Mouse (Mus musculus): ENCODE measurements around the gene Hsd17b7.
"Not testable (repeated sequence)": the region's sequence is repeated elsewhere in the genome, so short reads cannot be mapped to it uniquely, and the experiment has no call there.

Hsd17b7 gene

GRCm38 (mm10) chr1:169968792-169969515 lies at the start of gene Hsd17b7:
Hsd17b7 (minus strand) TSS chr1:169969241.
- peak; percentile 96 to 98 for DNase-seq

GRCm38 (mm10) chr1:170014784-170015183 lies 45.7 kb upstream of the Hsd17b7 start:
- DNase-seq, result no peak

GRCm38 (mm10) chr1:170010716-170011505 lies 41.9 kb upstream of the Hsd17b7 start:
- DNase-seq, result no peak

GRCm38 (mm10) chr1:170009296-170009695 lies 40.3 kb upstream of the Hsd17b7 start:
- no peak for DNase-seq

- no peak for DNase-seq
Measured at GRCm38 (mm10) chr1:170008432-170009220, 39.6 kb upstream of the Hsd17b7 start.

GRCm38 (mm10) chr1:170006516-170006915 lies 37.5 kb upstream of the Hsd17b7 start:
- no peak for DNase-seq

GRCm38 (mm10) chr1:170005297-170005696 lies 36.3 kb upstream of the Hsd17b7 start:
- DNase-seq, result no peak

GRCm38 (mm10) chr1:169993901-169994300 lies 24.9 kb upstream of the Hsd17b7 start:
- DNase-seq, result not testable (repeated sequence)

- DNase-seq, result no peak
Measured at GRCm38 (mm10) chr1:169986166-169986565, 17.1 kb upstream of the Hsd17b7 start.

- DNase-seq, result no peak
Measured at GRCm38 (mm10) chr1:169977621-169978020, 8.6 kb upstream of the Hsd17b7 start.

- no peak for DNase-seq
Measured at GRCm38 (mm10) chr1:169971998-169972397, 3.0 kb upstream of the Hsd17b7 start.

- no peak for DNase-seq
Measured at GRCm38 (mm10) chr1:169970936-169971335, 1.9 kb upstream of the Hsd17b7 start.

GRCm38 (mm10) chr1:169969516-169969886 lies 460 bp upstream of the Hsd17b7 start:
- no peak for DNase-seq

GRCm38 (mm10) chr1:169953106-169953505 lies 15.9 kb downstream of the Hsd17b7 start:
- no peak for DNase-seq

GRCm38 (mm10) chr1:169952636-169953035 lies 16.4 kb downstream of the Hsd17b7 start:
- DNase-seq, result no peak

GRCm38 (mm10) chr1:169951561-169951960 lies 17.5 kb downstream of the Hsd17b7 start:
- no peak for DNase-seq

GRCm38 (mm10) chr1:169950651-169951050 lies 18.4 kb downstream of the Hsd17b7 start:
- DNase-seq, result peak; percentile 15 to 16

- DNase-seq, result no peak
Measured at GRCm38 (mm10) chr1:169949981-169950380, 19.1 kb downstream of the Hsd17b7 start.

- no peak for DNase-seq
Measured at GRCm38 (mm10) chr1:169948866-169949265, 20.2 kb downstream of the Hsd17b7 start.

- no peak for DNase-seq
Measured at GRCm38 (mm10) chr1:169948280-169948679, 20.8 kb downstream of the Hsd17b7 start.

- DNase-seq, result no peak
Measured at GRCm38 (mm10) chr1:169947654-169948053, 21.4 kb downstream of the Hsd17b7 start.

- no peak for DNase-seq
Measured at GRCm38 (mm10) chr1:169946004-169946403, 23.0 kb downstream of the Hsd17b7 start.

- no peak for DNase-seq
Measured at GRCm38 (mm10) chr1:169939345-169939744, 29.7 kb downstream of the Hsd17b7 start.
